Mouse (Mus musculus) stomach, postnatal 0 days (tissue): Measurements from ENCODE around the gene Impad1. TPM values are rescaled to one million over a fixed set of nuclear protein-coding genes. Genes with fewer than 3 reads are reported as not detected.

Experiments used
- ATAC-seq: fragments of 200-750 bp; cut with Nextera tagmentation; 2 replicates; pipeline ENCODE4 v1.8.0; 2017; ENCODE audit not compliant: low FRiP score, low TSS enrichment
- DNase-seq: peaks from one replicate; pipeline ENCODE4 v3.0.0-alpha.2; 2016; ENCODE audit warnings: low spot score
- H3K27ac ChIP-seq: fragments of 300-500 bp; sonication (generic); replicated peaks from 2 replicates; pipeline ENCODE4 v1.5.1; 2014; ENCODE audit warnings: mild to moderate bottlenecking, control low read depth
- H3K27me3 ChIP-seq: fragments of 300-500 bp; sonication (generic); 2 replicates; pipeline ENCODE4 v1.6.1; 2014; ENCODE audit warnings: low read length; ENCODE audit not compliant: control insufficient read depth, insufficient read depth
- H3K36me3 ChIP-seq: fragments of 300-500 bp; sonication (generic); 2 replicates; pipeline ENCODE4 v1.6.1; 2014; ENCODE audit warnings: low read length, mixed read lengths; ENCODE audit not compliant: control insufficient read depth, insufficient read depth
- H3K4me1 ChIP-seq: fragments of 300-500 bp; sonication (generic); replicated peaks from 2 replicates; pipeline ENCODE4 v1.6.1; 2014; ENCODE audit warnings: antibody characterized with exemption; ENCODE audit not compliant: control insufficient read depth, insufficient read depth
- H3K4me2 ChIP-seq: fragments of 300-500 bp; sonication (generic); replicated peaks from 2 replicates; pipeline ENCODE4 v1.6.1; 2014; ENCODE audit warnings: low read depth, mild to moderate bottlenecking, control low read depth, moderate library complexity
- H3K4me3 ChIP-seq: fragments of 300-500 bp; sonication (generic); 2 replicates; pipeline ENCODE4 v1.5.1; 2014; ENCODE audit warnings: low read depth, low read length, control low read depth
- H3K9ac ChIP-seq: fragments of 300-500 bp; sonication (generic); 2 replicates; pipeline ENCODE4 v1.6.1; 2014; ENCODE audit warnings: mild to moderate bottlenecking, low read length, control low read depth, mixed read lengths
- H3K9me3 ChIP-seq: fragments of 300-500 bp; sonication (generic); 2 replicates; pipeline ENCODE4 v1.6.1; 2016; ENCODE audit warnings: low read length; ENCODE audit not compliant: control insufficient read depth
- CTCF ChIP-seq: IDR thresholded peaks from 2 replicates; pipeline ENCODE4 v1.5.1; 2016; ENCODE audit warnings: antibody characterized with exemption, low read depth, mild to moderate bottlenecking, moderate library complexity
- EP300 ChIP-seq: optimal IDR thresholded peaks from 2 replicates; pipeline ENCODE3; 2016; ENCODE audit warnings: antibody characterized with exemption
- WGBS: fragments of 180-500 bp; shearing (Covaris S2); extraction: QIAGEN DNeasy Blood & Tissue Kit; methylation state at CpG from one replicate; pipeline ENCODE4 v1.1.7; 2014; 5-methylcytosine and 5-hydroxymethylcytosine counted together
- polyA plus RNA-seq: library from polyadenylated mRNA; unstranded; fragments of >200 nt; fragmentation: Nextera tagmentation; extraction: Ambion mirVana; gene quantifications from 2 replicates; pipeline ENCODE4 v1.2.1, GENCODE M21; 2015

The Impad1 gene
- polyA plus RNA-seq, 1 experiment from 2014 or later: 23.5 TPM

DNA sequence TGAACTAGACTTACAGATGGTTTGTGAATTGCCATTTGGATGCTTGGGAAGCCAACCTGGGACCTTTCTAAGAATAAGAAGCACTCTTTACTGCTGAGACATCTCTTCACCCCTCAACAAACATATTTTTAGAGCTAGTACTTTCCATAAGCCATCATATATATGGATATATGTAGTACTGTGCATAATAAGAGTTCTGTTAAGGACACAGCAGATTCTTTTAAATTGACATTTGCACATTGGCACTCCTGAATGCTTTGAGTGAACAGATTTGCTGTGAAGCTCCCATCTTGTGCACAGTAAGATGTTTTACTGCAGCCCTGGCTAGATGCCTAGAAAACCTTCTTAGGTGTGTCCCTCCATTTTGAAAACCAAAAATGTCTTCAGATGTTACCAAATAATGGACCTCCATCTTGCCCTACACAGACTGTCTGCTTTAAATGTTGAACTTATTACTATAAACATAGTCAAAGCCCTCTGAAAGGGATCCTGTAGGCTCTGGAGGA is 13.8 kb downstream of the Impad1 start:
- H3K36me3 ChIP-seq: no peaks in the 10 kb centered on the region
- ATAC-seq: no peak
- no peaks in the 10 kb centered on the region for H3K4me1 ChIP-seq
- H3K27ac ChIP-seq: no peak overlapping the region
- H3K27me3 ChIP-seq: no peaks in the 10 kb centered on the region
- H3K4me2 ChIP-seq: no peak overlapping the region
- H3K9me3 ChIP-seq: peaks cover 3% of the 10 kb centered on the region; the same call in 1 of the 2 replicates
- no peak overlapping the region for H3K4me3 ChIP-seq
- no peak overlapping the region for H3K9ac ChIP-seq
- TF ChIP-seq CTCF: no peak
- no peak for TF ChIP-seq EP300
- DNase-seq: no peak

DNA sequence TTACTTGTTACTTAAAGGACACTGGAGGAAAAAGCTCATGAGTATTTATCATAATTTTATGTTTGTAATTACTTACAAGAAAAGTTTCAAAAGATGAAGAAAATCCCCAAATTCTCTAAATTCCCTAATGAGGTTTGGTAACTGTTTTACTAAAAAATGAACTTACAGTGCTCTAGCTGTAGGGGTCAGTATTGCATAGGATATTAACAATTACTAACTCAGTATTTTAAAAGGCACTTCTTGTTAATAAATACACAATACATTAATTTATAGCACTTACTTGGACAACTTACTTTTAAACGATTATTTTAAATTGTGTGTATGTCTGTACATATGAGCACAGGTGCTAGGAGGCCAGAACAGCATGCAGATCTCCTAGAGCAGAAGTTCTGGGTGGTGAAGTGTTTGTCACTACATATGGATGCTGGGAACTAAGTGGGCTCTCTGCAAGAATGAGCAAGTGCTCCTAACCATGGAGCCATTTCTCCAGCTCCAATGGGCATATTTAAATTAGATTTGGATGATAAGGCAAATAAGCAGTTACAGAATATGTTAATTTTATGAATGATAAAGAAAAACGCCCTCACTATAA is 21.5 kb downstream of the Impad1 start:
- WGBS: 49% methylated on average over 2 of the region's 2 CpGs
- peaks cover 3% of the 10 kb centered on the region; the same call in 1 of the 2 replicates for H3K36me3 ChIP-seq
- no peak for TF ChIP-seq EP300
- TF ChIP-seq CTCF: peak; percentile 81
- no peaks in the 10 kb centered on the region for H3K4me1 ChIP-seq
- ATAC-seq (no peak), DNase-seq (no peak)
- no peak overlapping the region for H3K4me3 ChIP-seq
- H3K27ac ChIP-seq: no peak overlapping the region
- H3K27me3 ChIP-seq: no peaks in the 10 kb centered on the region
- H3K9me3 ChIP-seq: no peaks in the 10 kb centered on the region
- H3K4me2 ChIP-seq: no peak overlapping the region
- no peak overlapping the region for H3K9ac ChIP-seq

DNA sequence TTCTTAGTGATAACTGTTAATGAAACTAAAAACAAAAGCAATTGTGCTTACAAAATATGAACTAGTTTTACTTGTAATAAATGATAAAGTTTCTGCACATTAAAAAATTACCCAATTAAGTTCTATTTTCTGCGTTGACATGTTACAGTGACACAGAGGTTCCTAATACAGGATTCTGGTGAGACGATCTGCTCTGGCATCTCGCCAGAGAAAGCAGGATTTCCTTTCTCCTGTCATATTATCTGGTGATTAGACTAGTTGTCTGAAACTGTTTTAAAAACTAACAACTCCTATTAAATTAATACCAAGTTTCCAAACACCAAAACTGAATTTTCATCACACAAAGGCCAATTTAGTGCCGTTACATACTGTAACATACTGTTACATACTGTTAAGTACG is 27.3 kb downstream of the Impad1 start:
- no peak overlapping the region for H3K4me2 ChIP-seq
- no peaks in the 10 kb centered on the region for H3K9me3 ChIP-seq
- 74% methylated on average over 5 of the region's 5 CpGs for WGBS
- no peak overlapping the region for H3K9ac ChIP-seq
- H3K4me1 ChIP-seq: no peaks in the 10 kb centered on the region
- peaks cover 3% of the 10 kb centered on the region; the same call in 1 of the 2 replicates for H3K36me3 ChIP-seq
- no peak overlapping the region for H3K27ac ChIP-seq
- no peak overlapping the region for H3K4me3 ChIP-seq
- H3K27me3 ChIP-seq: no peaks in the 10 kb centered on the region
- TF ChIP-seq CTCF: no peak
- DNase-seq: no peak
- ATAC-seq: no peak

DNA sequence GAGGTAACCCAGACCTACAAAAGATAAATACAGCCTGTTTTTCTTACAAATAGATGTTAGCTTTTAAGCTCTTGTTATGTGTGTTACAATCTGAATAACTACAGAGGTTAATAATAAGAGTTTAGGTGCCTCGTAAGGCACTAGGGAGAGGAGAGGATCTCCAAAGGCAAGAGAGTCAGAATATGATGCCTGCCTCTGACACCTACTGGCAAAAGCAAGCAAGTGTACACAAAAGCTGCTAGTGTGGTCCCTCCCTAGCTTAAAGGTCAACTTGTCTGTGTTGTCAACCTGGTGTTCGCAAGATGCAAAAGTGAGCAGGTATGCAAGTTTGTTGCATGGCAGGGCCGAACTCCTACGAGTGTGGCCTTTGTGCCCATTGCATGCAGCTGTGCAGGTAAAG is 34.8 kb downstream of the Impad1 start:
- no peak for DNase-seq
- no peak for ATAC-seq
- no peak overlapping the region for H3K27ac ChIP-seq
- no peak overlapping the region for H3K4me3 ChIP-seq
- no peak overlapping the region for H3K4me2 ChIP-seq
- no peaks in the 10 kb centered on the region for H3K4me1 ChIP-seq
- H3K9ac ChIP-seq: no peak overlapping the region
- H3K27me3 ChIP-seq: no peaks in the 10 kb centered on the region
- WGBS: 79% methylated on average over 4 of the region's 4 CpGs
- no peaks in the 10 kb centered on the region for H3K36me3 ChIP-seq
- TF ChIP-seq CTCF (peak; percentile 59), EP300 (no peak)
- H3K9me3 ChIP-seq: no peaks in the 10 kb centered on the region

DNA sequence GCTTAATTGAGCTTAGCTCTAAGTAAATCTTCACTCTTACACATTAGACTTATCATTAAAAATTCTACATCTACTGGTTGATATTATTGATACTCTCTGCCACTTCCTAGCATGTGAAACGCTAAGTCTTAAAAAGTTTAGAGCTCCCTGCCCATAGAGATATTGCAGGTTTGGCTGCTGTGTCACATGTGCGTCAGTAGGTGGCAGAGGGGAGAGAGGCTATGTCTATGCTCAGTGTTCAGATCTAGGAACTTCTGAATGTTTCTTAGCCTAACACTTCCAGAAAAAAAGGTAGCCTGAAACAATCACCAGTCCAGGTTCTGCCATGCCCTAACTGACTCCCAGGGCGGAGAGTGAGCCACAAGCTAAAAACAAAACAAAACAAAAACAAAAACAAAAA is 63.7 kb downstream of the Impad1 start:
- TF ChIP-seq EP300: no peak
- TF ChIP-seq CTCF: peak; percentile 68
- no peak overlapping the region for H3K4me2 ChIP-seq
- no peak overlapping the region for H3K27ac ChIP-seq
- 65% methylated on average over 3 of the region's 3 CpGs for WGBS
- H3K27me3 ChIP-seq: no peaks in the 10 kb centered on the region
- no peaks in the 10 kb centered on the region for H3K9me3 ChIP-seq
- H3K9ac ChIP-seq: no peak overlapping the region
- H3K4me3 ChIP-seq: no peak overlapping the region
- no peak for DNase-seq
- no peak for ATAC-seq
- H3K4me1 ChIP-seq: no peaks in the 10 kb centered on the region
- H3K36me3 ChIP-seq: no peaks in the 10 kb centered on the region

DNA sequence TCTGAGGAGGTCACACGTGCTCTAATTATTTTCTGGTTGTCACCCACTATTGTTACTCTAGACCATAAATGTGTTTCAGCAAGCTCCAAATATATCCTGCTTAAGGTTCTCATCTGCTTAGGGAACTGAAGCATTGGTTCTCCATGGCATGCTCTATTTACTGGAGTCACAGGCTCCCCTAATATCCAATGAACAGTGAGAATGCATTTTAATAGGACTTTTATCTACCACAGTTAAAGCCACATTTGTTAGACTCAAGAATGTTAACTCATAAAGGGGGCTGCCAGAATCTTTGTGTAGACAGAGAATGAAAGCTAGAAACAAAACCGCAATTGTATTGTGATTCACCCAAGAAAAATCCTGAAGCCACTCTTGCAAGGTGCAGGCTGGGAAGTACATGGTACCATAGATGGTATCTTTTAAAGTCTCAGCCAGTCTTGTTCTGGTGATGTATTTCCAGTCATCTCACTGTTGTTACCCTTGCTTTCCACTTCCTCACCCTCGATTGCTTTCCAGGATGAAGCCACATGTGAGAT is 66.8 kb downstream of the Impad1 start:
- H3K9ac ChIP-seq: no peak overlapping the region
- WGBS: 83% methylated on average over 3 of the region's 3 CpGs
- H3K4me2 ChIP-seq: no peak overlapping the region
- H3K9me3 ChIP-seq: no peaks in the 10 kb centered on the region
- H3K4me1 ChIP-seq: no peaks in the 10 kb centered on the region
- no peak for TF ChIP-seq EP300
- no peak for TF ChIP-seq CTCF
- ATAC-seq (no peak), DNase-seq (no peak)
- no peak overlapping the region for H3K4me3 ChIP-seq
- no peaks in the 10 kb centered on the region for H3K27me3 ChIP-seq
- H3K27ac ChIP-seq: no peak overlapping the region
- no peaks in the 10 kb centered on the region for H3K36me3 ChIP-seq
